Comparison of ENCODE assay signal across 10 mouse cellular contexts in the genomic region with DNA sequence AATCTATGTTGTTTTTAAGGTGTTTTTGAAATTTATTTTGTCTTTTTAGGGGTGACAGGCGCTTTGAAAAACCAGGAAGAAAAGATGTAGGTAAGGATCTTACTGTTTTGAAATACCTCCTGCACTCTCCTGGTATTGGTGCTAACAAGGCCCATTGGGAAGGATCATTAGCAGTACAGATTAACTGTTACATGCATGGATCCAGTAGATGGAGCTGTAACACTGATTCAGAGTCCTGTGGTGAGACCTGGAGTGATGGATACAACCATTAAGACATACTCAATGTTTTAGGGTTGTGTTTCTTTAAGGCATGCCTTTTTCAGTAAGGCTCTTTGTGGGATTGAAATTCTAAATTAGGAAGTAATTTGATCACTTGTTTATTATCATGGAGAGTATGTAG. TPM values are rescaled to one million over a fixed set of nuclear protein-coding genes. Genes with fewer than 3 reads are reported as not detected.
DNase-seq lines count a peak whose midpoint lies in the region; ATAC-seq and TF ChIP-seq lines count a peak whose summit lies in the region.
"Had no signal": no experiment of that assay in that cellular context is flagged by ENCODE, and none has a peak within 500 bp of the region (broad histone marks: within the 10 kb centered on the region; RNA-seq: fewer than 3 reads in every experiment).

No protein-coding gene starts in this region.

- H3K4me3 ChIP-seq in kidney, adult 2 months (ENCODE audit: insufficient read depth, low read depth, low read length), result no peak overlapping the region
- H3K4me3 ChIP-seq in kidney, embryonic 15.5 days (replicated peaks), result no peak overlapping the region
- H3K4me3 ChIP-seq in MEL (ENCODE audit: control insufficient read depth in 1 of 2, insufficient read depth in 1 of 2, low read depth in 2 of 2, low read length in 2 of 2), result no peak overlapping the region
- H3K4me3 ChIP-seq in embryonic facial prominence, embryonic 15.5 days (replicated peaks), result no peak overlapping the region
- H3K4me3 ChIP-seq: heart, embryonic 10.5 days; neural tube, embryonic 13.5 days had no signal

- H3K27me3 ChIP-seq in kidney, adult 2 months (replicated peaks; ENCODE audit: control insufficient read depth, insufficient read depth, low read length), result no peaks in the 10 kb centered on the region
- no peaks in the 10 kb centered on the region for H3K27me3 ChIP-seq in kidney, embryonic 15.5 days
- H3K27me3 ChIP-seq in MEL (ENCODE audit: control insufficient read depth in 1 of 2, insufficient read depth in 2 of 2, low read length in 2 of 2), result no peaks in the 10 kb centered on the region
- H3K27me3 ChIP-seq in embryonic facial prominence, embryonic 15.5 days, result no peaks in the 10 kb centered on the region
- H3K27me3 ChIP-seq: neural tube, embryonic 13.5 days had no signal

- no peaks in the 10 kb centered on the region for H3K79me2 ChIP-seq in MEL (ENCODE audit: control insufficient read depth, insufficient read depth, low read length, poor library complexity)

- peaks cover 11% of the 10 kb centered on the region for H3K4me1 ChIP-seq in kidney, adult 2 months (ENCODE audit: control insufficient read depth, insufficient read depth, low read length)
- no peaks in the 10 kb centered on the region for H3K4me1 ChIP-seq in kidney, embryonic 15.5 days
- peaks cover 3 to 13% of the 10 kb centered on the region in 2 experiments for H3K4me1 ChIP-seq in MEL (ENCODE audit: control insufficient read depth in 1 of 2, insufficient read depth in 2 of 2, low read length in 2 of 2)
- H3K4me1 ChIP-seq in embryonic facial prominence, embryonic 15.5 days, result no peaks in the 10 kb centered on the region
- H3K4me1 ChIP-seq: heart, embryonic 10.5 days; neural tube, embryonic 13.5 days had no signal

- H3K9ac ChIP-seq in kidney, embryonic 15.5 days, result no peak overlapping the region
- H3K9ac ChIP-seq in MEL (ENCODE audit: control insufficient read depth, low read depth, low read length, poor library complexity, severe bottlenecking), result no peak overlapping the region
- H3K9ac ChIP-seq in embryonic facial prominence, embryonic 15.5 days, result no peak overlapping the region
- H3K9ac ChIP-seq: neural tube, embryonic 13.5 days had no signal

- TF ChIP-seq POLR2A in kidney, adult 2 months (IDR thresholded peaks at IDR 0.05; ENCODE audit: low read depth, low read length), result no peak
- no peak for TF ChIP-seq POLR2A in MEL (IDR thresholded peaks at IDR 0.05; ENCODE audit: control insufficient read depth in 1 of 2, insufficient read depth in 1 of 2, low read depth in 1 of 2, low read length in 2 of 2, poor library complexity in 1 of 2)

- DNase-seq in kidney, adult 2 months, result peak; percentile 43
- DNase-seq in A20 (ENCODE audit: low read depth, low spot score) (peak; percentile 33), MEL (ENCODE audit: low read depth, low spot score) (peak; percentile 38)
- DNase-seq in cerebellum, adult 9-11 months, result no peak
- no peak for DNase-seq in kidney, postnatal 25 days
- DNase-seq in thymus, postnatal 14 days, result no peak

- no peak for TF ChIP-seq EP300 in MEL (IDR thresholded peaks at IDR 0.05; ENCODE audit: low read depth in 1 of 2, low read length in 2 of 2)

- H3K4me2 ChIP-seq in kidney, embryonic 15.5 days, result no peak overlapping the region
- no peak overlapping the region for H3K4me2 ChIP-seq in embryonic facial prominence, embryonic 15.5 days (replicated peaks)
- H3K4me2 ChIP-seq: neural tube, embryonic 13.5 days had no signal

- TF ChIP-seq RAD21 in MEL (IDR thresholded peaks at IDR 0.05; ENCODE audit: low read depth, low read length), result no peak; the same call in none of the 2 replicates

- WGBS in kidney, adult 2 months, result 94% methylated on average over 1 of the region's 1 CpGs
- WGBS in kidney, embryonic 15.5 days, result 94% methylated on average over 1 of the region's 1 CpGs
- 94% methylated on average over 1 of the region's 1 CpGs for WGBS in embryonic facial prominence, embryonic 15.5 days

- H3K27ac ChIP-seq in kidney, adult 2 months (ENCODE audit: insufficient read depth, low read depth, low read length), result no peak overlapping the region
- H3K27ac ChIP-seq in kidney, embryonic 15.5 days, result no peak overlapping the region
- H3K27ac ChIP-seq in MEL (ENCODE audit: control insufficient read depth, low read depth, low read length), result no peak overlapping the region
- no peak overlapping the region for H3K27ac ChIP-seq in embryonic facial prominence, embryonic 15.5 days (replicated peaks)
- H3K27ac ChIP-seq: heart, embryonic 10.5 days; neural tube, embryonic 13.5 days had no signal

- ATAC-seq in kidney, embryonic 15.5 days (replicated peaks; ENCODE audit: low FRiP score), result no peak
- peak; percentile 67; the same call in 1 of the 2 replicates for ATAC-seq in embryonic facial prominence, embryonic 15.5 days (ENCODE audit: insufficient number of reproducible peaks, low FRiP score, low TSS enrichment, low read depth)

- H3K9me3 ChIP-seq in kidney, embryonic 15.5 days (replicated peaks), result no peaks in the 10 kb centered on the region
- no peaks in the 10 kb centered on the region for H3K9me3 ChIP-seq in MEL (replicated peaks; ENCODE audit: insufficient read depth, low read length)
- no peaks in the 10 kb centered on the region for H3K9me3 ChIP-seq in embryonic facial prominence, embryonic 15.5 days (replicated peaks)
- H3K9me3 ChIP-seq: heart, embryonic 10.5 days; neural tube, embryonic 13.5 days had no signal

- H3K36me3 ChIP-seq in kidney, adult 2 months (ENCODE audit: control insufficient read depth, insufficient read depth, low read length), result peaks cover 3% of the 10 kb centered on the region; the same call in 1 of the 2 replicates
- H3K36me3 ChIP-seq in kidney, embryonic 15.5 days, result peaks cover 59% of the 10 kb centered on the region
- H3K36me3 ChIP-seq in MEL (ENCODE audit: control insufficient read depth in 1 of 2, insufficient read depth in 2 of 2, low read length in 2 of 2), result peaks cover 15 to 33% of the 10 kb centered on the region in 2 experiments
- peaks cover 26% of the 10 kb centered on the region for H3K36me3 ChIP-seq in embryonic facial prominence, embryonic 15.5 days

- no peak for TF ChIP-seq CTCF in kidney, adult 2 months (conservative IDR thresholded peaks at IDR 0.05; ENCODE audit: insufficient read depth, insufficient read length, low read depth, low read length)
- peak in 2 of 3 experiments; percentile 10 to 47; a peak in 2 of 6 replicates for TF ChIP-seq CTCF in MEL (IDR thresholded peaks at IDR 0.05 in 2 of 3, conservative IDR thresholded peaks at IDR 0.05 in 1 of 3; ENCODE audit: control insufficient read depth in 1 of 3, insufficient read depth in 1 of 3, low read depth in 2 of 3, low read length in 3 of 3, poor library complexity in 1 of 3, severe bottlenecking in 1 of 3)

TF ChIP-seq in MEL, 35 proteins besides CTCF, POLR2A, EP300 and RAD21:
- no peak for TF ChIP-seq SIN3A (IDR thresholded peaks at IDR 0.05; ENCODE audit: low read length)
- TF ChIP-seq MAFK (IDR thresholded peaks at IDR 0.05; ENCODE audit: borderline replicate concordance, low read depth, low read length), result no peak

RNA-seq across cellular contexts. Expression of a gene that starts 14.6 kb away (rescaled TPM):
- 2.4 and 2.5 TPM in 2 replicates for polyA plus RNA-seq in kidney, adult 2 months (2012; rRNA removed)
- 0.68 and 0.90 TPM in 2 replicates for polyA plus RNA-seq in kidney, embryonic 15.5 days (2015; fragmentation: Nextera tagmentation; extraction: Ambion mirVana)
- total RNA-seq in MEL (2012; rRNA removed), result 0.16 and 0.23 TPM in 2 replicates
- under 1 TPM in 1 of 2 experiments, not detected in 1; 0.10 TPM for polyA plus RNA-seq in MEL (2012; ENCODE audit: insufficient read depth in 1 of 2, insufficient read length in 2 of 2, low read depth in 1 of 2, low replicate concordance in 2 of 2, missing spikeins in 1 of 2)
- polyA plus RNA-seq in embryonic facial prominence, embryonic 15.5 days (2015; fragmentation: Nextera tagmentation; extraction: Ambion mirVana), result 2.8 and 6.0 TPM in 2 replicates

RNA-seq across cellular contexts. Expression of a gene that starts 53.1 kb away (rescaled TPM):
- polyA plus RNA-seq in kidney, adult 2 months (2012; rRNA removed), result 40.4 and 47.1 TPM in 2 replicates
- polyA plus RNA-seq in kidney, embryonic 15.5 days (2015; fragmentation: Nextera tagmentation; extraction: Ambion mirVana), result 60.7 and 64.8 TPM in 2 replicates
- total RNA-seq in MEL (2012; rRNA removed), result 27.1 and 28.5 TPM in 2 replicates
- polyA plus RNA-seq in MEL (2012; ENCODE audit: insufficient read depth in 1 of 2, insufficient read length in 2 of 2, low read depth in 1 of 2, low replicate concordance in 2 of 2, missing spikeins in 1 of 2), result 10 to 100 TPM in 1 of 2 experiments, not detected in 1; 70.6 TPM
- 56.2 and 56.6 TPM in 2 replicates for polyA plus RNA-seq in embryonic facial prominence, embryonic 15.5 days (2015; fragmentation: Nextera tagmentation; extraction: Ambion mirVana)

Comparison
In these comparisons a context has a peak if more than half of its experiments do, and no peak if none do; other contexts are left out.
1. DNase-seq: peak in kidney, adult 2 months (single experiment), A20 (single experiment) and MEL (single experiment); none in cerebellum, adult 9-11 months (single experiment), kidney, postnatal 25 days (0 of 2) and thymus, postnatal 14 days (single experiment).